Mouse (Mus musculus) large intestine, adult 2 months (tissue): ENCODE measurements around the gene Sall4. TPM values are rescaled to one million over a fixed set of nuclear protein-coding genes. Genes with fewer than 3 reads are reported as not detected.
"Not testable (repeated sequence)": the region's sequence is repeated elsewhere in the genome, so short reads cannot be mapped to it uniquely, and the experiment has no call there.

ENCODE experiments used
- DNase-seq: peaks from one replicate; pipeline ENCODE4 v3.0.0-alpha.2; 2012; ENCODE audit warnings: low read depth, low spot score
- WGBS: fragments of 180-500 bp; shearing (Covaris S2); methylation state at CpG from one replicate; pipeline ENCODE4 v1.1.7; 2018; 5-methylcytosine and 5-hydroxymethylcytosine counted together
- polyA plus RNA-seq: library from polyadenylated mRNA; depleted of rRNA; stranded (reverse); fragments of >200 nt; gene quantifications from 2 replicates; pipeline ENCODE4 v1.2.3, GENCODE M21; 2012

The Sall4 gene
- polyA plus RNA-seq, 1 experiment, result 0.02 TPM

DNA sequence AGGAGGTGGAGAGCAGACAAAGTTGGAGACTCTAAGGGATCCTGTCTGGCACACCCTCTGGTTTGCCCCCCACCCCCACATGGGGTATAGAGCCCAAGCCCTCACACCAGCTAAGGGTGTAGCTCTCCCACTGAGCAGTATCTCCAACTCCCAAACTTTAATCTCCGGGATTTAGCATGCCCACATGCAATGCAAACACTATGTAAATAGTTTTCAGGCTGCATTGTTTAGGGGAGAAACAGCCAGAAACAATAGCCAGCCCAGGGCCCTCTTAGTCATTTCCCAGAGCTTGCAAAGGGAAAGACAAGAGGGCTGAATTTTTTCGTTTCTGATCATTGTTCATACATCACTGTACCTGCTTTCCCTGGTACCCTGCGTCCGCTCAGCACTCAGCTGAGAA lies 5.8 kb downstream of the Sall4 start:
- WGBS, result 16% methylated on average over 4 of the region's 4 CpGs
- DNase-seq, result no peak

DNA sequence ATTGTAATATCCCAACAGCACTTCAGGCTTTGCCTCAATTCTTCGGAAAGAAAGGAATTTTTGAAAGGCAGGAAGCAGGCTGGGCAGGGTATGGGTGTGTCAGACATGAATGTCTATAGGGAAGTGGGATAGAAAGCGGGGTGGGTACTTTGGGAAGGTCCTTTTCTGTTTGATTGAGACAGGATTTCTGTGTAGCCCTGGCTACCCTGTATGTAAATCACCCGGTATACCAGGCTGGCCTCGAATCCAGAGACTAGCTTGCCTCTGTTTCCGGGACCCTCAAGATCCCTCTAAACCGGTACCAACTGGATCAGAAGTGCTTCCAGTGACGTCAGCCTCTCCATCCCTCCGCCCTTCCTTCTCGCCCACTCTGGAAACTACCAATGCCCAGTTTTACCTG lies 6.6 kb downstream of the Sall4 start:
- 55% methylated on average over 9 of the region's 9 CpGs for WGBS

DNA sequence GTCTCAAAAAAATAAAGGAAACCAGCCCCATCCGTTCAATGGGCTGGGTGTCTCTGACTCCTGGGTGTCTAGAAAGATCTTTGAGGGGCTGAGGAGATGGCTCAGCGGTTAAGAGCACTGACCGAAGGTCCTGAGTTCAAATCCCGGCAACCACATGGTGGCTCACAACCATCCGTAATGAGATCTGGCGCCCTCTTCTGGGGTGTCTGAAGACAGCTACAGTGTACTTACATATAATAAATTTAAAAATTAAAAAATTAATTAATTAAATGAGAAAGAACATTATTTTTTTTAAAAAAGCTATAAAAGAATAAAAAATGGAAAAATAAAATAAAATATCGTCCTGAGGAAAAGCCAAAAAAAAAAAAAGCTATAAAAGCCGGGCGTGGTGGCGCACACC lies 23.3 kb downstream of the Sall4 start:
- 90% methylated on average over 10 of the region's 10 CpGs for WGBS
- not testable (repeated sequence) for DNase-seq

More for the DNA sequence above, 6.6 kb downstream of the Sall4 start:
- DNase-seq, result no peak

DNA sequence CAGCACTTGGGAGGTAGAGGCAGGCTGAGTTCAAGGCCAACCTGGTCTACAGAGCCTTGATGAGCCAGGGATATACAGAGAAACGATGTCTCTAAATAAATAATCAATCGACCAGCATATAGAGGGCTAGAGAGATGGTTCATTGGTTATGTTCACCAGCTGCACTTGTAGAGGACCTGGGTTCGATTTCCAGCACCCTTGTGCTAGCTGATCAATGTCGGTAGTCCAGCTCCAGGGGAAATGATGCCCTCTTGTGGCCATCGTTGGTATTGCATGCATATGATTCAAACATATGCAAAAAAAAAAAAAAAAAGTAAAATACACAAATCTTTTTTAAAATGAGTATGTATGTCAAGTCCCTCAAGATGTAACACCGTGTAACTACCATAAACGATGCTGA lies 25.1 kb downstream of the Sall4 start:
- WGBS, result 15% methylated on average over 7 of the region's 7 CpGs
- no peak for DNase-seq

DNA sequence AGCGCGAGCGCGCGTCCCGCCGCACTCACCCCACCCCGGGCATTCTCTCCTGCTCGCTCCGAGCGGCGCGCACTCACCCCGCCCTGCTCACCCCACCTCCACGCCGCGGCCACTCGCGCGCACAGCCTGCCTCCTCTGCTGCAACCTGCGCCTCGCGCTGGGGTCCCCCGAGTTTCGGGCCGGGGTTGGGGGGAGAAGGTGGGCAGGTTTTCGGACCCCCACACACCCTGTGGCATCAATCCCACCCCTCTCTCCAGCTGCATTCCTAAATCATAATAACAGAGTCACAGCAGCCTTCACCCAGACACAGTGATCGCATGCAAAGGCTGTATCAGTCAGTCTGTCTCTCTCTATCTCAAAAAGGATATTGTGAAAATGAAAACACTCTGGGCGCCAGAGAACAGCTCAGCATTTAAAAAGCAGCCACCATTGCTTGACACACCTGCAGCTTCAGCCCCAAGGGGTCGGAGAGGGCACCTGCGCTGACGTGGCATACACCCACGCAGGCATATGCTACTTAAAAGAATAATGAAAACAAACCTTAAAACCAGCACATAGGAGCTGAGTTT lies 25.6 kb downstream of the Sall4 start, which contains the start of gene Atp9a:
TSS of gene Atp9a (minus strand) at position 351 of the 569 bp plus-strand sequence.
- 5% methylated on average over 33 of the region's 33 CpGs for WGBS
- no peak for DNase-seq

DNA sequence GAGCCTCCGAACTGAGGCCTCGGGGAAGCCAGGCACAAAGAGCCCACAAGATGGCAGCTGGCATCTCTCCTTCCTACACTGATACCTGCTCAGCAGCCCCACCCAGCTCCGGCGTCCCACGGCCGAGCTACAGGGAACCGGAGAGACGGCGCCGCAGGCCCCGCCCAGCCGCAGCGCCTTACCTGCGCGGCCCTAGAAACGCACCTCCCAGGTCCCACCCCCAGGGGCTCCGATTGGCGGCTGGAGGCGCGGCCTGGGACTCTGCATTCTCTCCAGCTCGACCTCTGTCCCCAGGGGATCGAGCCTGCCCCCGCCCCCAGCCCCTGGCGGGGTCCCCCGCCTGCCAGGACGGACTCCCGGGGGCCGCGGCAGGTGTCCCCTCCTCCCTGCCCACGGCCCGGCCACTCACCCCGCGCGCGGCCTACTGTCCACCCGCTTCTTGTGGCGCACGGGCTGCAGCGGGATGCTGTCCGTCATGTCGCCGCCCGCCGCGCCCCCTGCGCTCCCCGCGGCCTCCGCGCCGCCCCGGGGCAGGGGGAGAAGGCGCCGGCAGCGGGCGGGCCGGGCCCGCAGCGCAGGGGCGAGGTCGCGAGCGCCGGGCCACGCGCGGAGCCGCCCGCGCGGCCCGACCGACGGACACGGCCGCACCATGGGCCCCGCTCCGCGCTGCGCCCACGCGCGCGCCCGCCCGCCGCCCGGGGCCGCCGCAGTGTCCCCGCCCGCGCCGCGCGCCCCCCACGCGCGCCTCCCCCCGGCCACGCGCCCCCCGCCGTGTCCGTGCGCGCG lies 26.3 kb downstream of the Sall4 start:
- WGBS, result 8% methylated on average over 90 of the region's 108 CpGs

DNA sequence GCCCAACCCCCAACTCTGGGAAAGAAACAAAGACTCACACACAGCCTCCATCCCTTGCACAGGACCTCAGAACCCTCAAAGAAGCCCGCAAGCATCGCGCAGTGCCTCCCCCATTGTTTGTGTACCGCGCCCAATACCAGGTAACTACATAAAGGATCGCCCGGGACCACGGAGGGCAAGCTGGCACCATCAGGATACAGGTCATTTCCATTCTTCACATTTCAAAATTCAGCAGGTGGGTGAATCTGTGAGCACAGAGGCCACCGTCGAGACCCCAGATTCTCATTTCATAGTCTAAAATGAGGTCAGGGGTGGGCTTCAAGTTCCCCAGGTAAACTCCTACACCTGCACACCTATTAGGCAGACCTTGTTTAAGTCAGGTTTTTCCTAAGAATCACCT lies 27.2 kb downstream of the Sall4 start:
- DNase-seq, result no peak
- WGBS, result 38% methylated on average over 10 of the region's 10 CpGs

More for the DNA sequence above, 26.3 kb downstream of the Sall4 start:
- DNase-seq, result peak; percentile 75

DNA sequence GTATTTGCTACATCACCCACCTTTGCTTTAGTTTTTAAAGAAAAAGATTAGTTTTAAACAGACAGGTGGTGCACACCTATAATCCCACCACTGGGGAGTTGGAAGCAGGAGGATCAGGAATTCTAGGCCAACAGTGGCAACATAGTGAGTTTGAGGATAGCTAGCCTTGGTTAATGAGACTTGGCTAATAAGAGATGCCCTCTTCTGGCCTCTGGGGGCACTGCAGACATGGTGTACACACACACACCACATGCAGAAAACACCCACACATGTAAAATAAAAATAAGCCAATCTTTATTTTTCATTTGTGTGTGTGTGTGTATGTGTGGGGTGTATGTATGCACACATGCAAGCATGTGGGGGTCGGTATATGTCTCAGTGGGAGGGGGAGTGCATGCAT lies 28.9 kb downstream of the Sall4 start:
- 100% methylated on average over 1 of the region's 1 CpGs for WGBS
- DNase-seq, result no peak

DNA sequence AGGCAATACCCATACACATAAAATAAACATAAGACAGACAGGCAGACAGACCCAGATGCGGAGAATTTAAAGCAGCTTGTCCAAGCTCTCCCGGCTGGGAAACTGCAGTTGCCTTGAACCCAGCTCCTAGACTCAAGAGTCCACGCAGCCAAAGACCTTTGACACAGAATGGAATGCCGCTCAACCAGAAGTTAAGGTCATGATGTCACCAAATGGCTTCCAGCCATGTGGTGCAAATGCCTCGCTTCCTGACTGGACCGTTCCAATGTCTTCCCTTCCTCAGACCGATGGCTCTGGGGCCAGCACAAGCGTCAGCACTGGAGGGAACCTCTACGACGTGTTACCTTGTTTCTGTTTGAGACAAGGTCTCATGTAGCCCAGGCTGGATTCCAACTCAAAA lies 29.9 kb downstream of the Sall4 start:
- WGBS, result 57% methylated on average over 10 of the region's 10 CpGs
- DNase-seq, result no peak

DNA sequence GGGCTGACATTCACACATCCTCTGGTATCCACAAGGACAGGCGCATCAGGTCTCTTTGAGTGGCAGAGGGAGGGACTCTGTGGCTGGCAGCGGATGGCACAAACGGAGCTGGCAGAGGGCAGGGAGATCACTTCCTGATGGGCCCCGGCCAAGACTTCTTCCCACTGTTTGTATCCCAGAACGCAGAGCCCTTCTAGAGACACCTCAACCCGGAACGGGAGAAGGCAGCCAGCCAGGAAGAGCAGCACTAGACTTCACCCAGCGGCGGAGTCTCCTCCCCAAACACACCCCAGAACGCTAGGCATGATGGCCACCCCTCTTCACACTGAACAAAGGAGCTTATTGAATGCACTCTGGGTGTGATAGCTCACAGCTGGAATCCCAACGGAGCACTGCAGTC lies 33.7 kb downstream of the Sall4 start:
- peak; percentile 89 for DNase-seq
- 9% methylated on average over 11 of the region's 11 CpGs for WGBS

DNA sequence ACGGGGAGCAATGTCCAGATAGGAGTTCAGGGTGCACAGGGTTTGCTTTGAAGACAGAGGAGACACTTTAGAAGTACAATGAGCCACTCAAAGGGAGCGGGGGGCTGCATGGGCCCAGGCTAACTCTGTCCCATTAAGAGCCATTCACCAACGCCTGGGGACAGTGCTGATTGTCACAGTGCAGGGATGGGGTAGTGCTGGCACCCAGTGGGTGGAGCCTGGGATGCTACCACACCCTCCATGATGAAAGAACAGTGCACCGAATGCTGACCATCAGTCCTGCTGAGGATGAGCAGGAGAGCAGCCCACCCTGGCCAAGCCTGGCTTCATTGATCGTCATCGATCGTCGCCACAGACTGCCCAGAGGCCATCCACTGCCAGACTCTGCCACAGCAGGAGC lies 36.5 kb downstream of the Sall4 start:
- 85% methylated on average over 8 of the region's 8 CpGs for WGBS
- no peak for DNase-seq

DNA sequence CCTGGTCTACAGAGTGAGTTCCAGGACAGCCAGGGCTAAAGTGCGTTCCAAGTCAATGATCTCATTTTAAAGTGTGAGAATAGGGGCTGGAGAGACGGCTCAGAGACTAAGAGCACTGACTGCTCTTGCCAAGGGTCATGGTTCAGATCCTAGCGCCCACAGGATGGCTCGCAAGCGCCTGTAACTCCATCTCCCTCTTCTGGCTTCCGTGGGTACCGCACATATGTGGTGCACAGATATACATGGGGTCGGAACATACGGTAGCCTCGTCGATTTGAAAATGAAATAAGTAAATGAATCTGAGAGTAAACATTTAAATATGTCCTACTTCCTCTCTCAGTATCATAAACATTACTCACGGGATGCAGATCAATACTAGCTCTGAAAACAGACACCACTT lies 38.0 kb downstream of the Sall4 start:
- no peak for DNase-seq
- WGBS, result 86% methylated on average over 12 of the region's 12 CpGs

DNA sequence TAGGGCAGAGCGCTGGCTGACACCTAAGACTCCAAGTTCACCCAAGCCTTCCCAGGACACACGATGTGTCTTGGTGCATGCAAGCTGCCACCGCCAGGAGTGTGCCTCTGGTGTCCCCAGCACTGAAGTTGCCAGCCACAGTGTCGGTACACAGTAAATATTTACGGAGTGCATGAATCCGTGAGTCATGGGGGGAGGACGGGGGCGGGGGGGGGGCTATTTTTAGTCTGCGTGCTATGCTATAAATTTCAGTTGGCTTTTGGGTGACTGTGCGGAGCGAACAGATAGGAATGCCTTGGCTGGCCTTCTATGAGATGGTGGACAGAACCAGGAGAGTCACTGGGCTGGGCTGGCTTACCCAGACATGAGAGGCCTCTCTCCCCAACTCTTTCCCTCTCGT lies 39.7 kb downstream of the Sall4 start:
- DNase-seq, result no peak
- WGBS, result 45% methylated on average over 12 of the region's 12 CpGs

DNA sequence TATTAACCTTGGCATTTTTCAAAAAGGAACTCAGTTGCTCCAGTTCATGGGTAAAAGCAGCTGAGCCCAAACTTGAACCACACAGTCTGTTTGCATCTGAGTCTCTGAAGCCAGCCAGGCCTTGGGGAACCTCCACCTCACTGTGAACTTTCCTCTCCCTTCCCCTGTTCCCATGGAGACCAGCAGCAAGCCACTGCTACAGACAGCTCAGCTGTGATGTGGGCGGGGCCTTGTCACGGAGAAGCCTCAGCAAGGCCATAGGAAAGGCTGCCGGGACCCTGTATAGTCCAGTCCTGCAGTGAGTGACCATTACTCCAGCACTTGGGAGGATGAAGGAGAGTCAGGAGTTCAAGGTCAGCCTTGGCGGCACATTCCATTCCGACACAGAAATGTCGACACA lies 41.7 kb downstream of the Sall4 start:
- no peak for DNase-seq

DNA sequence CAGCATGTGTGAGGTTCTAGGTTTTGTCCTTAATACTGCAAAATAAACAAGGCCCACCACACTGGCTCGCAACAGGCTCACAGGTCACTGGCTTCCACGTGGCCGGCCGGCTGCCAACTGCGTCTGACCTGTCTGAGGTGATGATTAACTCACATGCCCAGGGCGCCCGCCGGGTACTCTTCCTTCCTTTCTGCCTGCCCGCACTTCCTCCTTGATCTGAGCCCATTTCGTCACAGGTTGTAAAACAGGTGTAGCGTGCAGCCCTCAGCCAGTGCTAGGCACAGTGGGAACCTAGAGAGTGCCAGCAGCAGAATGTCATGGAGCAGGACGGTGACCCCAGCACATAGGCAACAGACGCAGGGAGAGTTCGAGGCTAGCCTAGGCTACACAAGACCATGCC lies 46.4 kb downstream of the Sall4 start:
- DNase-seq, result peak; percentile 87
- 33% methylated on average over 14 of the region's 14 CpGs for WGBS

More for the DNA sequence above, 41.7 kb downstream of the Sall4 start:
- 41% methylated on average over 6 of the region's 6 CpGs for WGBS

DNA sequence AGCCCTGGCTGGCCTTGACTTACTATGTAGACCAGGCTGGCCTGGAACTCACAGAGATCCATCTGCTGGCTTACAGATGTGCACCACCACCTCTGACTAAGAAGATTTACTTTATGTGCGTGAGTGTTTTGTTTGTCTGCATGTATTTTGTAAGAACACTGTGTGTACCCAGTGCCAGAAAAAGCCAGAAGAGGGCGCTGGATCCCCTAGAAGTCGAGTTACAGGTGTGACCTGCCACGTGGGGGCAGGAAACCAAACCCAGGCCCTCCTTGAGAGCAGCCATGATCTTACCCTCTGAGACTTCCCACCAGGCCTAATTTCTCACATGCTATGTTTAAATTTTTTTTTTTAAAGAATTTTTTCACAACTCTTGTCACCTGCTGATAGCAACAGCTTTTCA lies 48.0 kb downstream of the Sall4 start:
- no peak for DNase-seq
- 77% methylated on average over 4 of the region's 4 CpGs for WGBS

DNA sequence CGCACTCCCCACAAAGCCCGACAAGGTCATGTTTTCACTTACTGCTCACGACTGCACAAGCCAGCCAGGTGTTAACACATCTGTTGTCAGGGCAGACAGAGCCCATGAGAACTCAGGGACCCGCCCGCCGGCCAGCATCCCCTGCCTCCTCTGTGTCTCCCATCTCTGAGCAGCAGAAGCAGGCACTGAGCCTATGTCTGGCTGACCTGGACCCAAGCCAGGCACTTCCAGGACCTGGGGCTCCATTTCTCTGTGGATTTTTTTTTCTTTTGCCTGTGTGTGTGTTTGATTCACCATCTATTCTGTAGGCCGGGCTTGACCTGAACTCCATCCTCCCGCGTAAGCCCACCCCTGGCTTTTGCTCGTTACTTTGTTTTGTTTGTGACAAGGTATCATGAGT lies 49.0 kb downstream of the Sall4 start:
- WGBS, result 81% methylated on average over 10 of the region's 10 CpGs
- DNase-seq, result no peak

DNA sequence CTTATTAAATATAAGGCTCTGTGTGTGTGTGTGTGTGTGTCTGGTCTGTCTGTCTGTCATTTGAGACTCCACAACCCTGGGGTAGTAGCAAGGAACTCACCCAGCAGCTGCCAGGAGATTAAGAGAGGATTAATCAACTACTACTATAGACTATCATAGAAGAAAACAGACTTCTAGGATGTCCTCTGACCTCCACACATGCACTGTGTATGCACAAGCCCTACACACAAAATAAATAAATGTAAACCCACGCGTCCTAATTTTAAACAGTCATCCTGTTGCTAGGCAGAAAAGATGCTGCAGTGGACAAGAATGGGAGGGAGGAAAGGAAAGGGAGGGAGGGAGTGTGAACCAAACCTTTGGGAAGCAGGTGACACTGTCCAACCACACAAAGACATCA lies 49.5 kb downstream of the Sall4 start:
- DNase-seq, result no peak
- 74% methylated on average over 2 of the region's 2 CpGs for WGBS

DNA sequence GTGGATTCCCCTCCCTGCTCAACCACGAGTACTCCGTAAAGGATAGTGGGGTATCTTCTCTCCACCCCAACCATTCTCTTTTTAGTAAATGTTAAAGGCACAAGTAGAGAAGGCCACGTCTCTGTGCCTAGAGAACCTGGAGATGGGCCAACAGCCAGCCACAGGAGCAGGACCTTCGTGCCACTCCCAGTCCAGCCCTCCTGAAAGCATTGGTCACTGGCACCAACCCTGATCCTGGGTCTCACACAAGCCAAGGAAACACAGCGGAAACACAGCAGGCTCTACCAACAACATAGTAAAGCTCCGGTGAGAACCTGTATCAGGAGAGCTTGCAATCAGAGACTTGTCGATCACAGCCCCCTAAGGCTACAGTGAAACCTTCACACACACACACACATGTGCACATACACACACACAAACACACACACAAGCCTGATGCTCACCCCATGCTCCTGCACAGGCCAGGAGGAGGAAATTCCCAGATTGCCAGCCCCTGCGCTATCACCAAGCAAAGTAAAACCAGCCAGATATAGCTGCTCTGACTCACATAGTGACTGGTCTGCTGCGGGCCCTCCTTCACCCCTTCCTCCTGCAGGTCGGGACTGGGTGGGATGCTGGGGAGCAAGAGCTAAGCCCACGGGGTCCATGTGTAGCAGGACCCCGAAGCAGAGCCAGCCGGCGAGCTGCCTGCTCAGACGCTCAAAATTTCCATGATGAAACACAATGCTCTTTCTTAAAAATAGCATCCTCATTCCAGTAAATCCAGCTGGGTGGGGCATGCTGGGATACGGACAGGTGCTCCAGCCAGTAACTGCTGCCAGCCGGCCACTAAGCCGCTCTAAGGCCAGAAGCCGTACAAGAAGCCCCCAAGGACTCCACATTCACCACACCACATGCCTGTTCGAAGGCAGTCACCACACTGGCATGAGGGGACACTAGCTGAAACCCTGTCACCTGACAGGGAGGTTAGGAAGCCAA lies 55.3 kb downstream of the Sall4 start:
- WGBS, result 69% methylated on average over 20 of the region's 20 CpGs
- DNase-seq, result no peak

DNA sequence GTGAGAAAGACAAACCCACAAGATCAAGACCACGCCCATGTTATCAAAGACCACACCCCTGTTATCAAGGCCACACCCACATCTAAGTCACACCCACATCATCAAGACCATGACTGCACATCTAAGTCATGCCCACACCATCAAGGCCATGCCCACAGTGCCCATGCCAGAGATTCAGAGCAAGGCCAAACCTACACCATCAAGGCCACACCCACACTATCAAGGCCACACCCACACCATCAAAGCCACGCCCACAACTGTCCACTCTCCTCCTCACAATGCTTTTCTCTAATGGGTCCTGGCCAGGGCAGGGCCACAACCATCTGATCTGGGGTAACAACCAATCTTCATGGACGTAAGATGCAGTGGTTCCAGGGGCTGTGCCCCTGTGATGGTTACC lies 56.8 kb downstream of the Sall4 start:
- no peak for DNase-seq
- 58% methylated on average over 3 of the region's 3 CpGs for WGBS
